Mouse (Mus musculus) thymus, postnatal 25 days (tissue): ENCODE data around the gene Dnajb14.
A peak's percentile ranks its signal among the peaks of the same experiment; 100 is the strongest.
"Not testable (repeated sequence)": the region's sequence is repeated elsewhere in the genome, so short reads cannot be mapped to it uniquely, and the experiment has no call there.

ENCODE experiments used
- DNase-seq: peaks from one replicate; pipeline ENCODE4 v3.0.0; 2022

The Dnajb14 gene

GRCm38 (mm10) chr3:137918932-137919311 is 51.4 kb downstream of the Dnajb14 start:
- DNase-seq = no peak

GRCm38 (mm10) chr3:137919398-137919797 is 51.9 kb downstream of the Dnajb14 start:
- DNase-seq = no peak

GRCm38 (mm10) chr3:137920594-137920993 is 53.1 kb downstream of the Dnajb14 start:
- DNase-seq = no peak

- DNase-seq = no peak
Observed at GRCm38 (mm10) chr3:137927010-137927409, 59.5 kb downstream of the Dnajb14 start.

GRCm38 (mm10) chr3:137929940-137930339 is 62.5 kb downstream of the Dnajb14 start:
- no peak for DNase-seq

GRCm38 (mm10) chr3:137932748-137933147 is 65.3 kb downstream of the Dnajb14 start:
- DNase-seq = no peak

- no peak for DNase-seq
Observed at GRCm38 (mm10) chr3:137933986-137934385, 66.5 kb downstream of the Dnajb14 start.

- DNase-seq = no peak
Observed at GRCm38 (mm10) chr3:137935570-137936525, 68.4 kb downstream of the Dnajb14 start.

- no peak for DNase-seq
Observed at GRCm38 (mm10) chr3:137936541-137936940, 69.1 kb downstream of the Dnajb14 start.

GRCm38 (mm10) chr3:137938608-137939007 is 71.1 kb downstream of the Dnajb14 start:
- DNase-seq = no peak

- no peak for DNase-seq
Observed at GRCm38 (mm10) chr3:137940757-137941156, 73.3 kb downstream of the Dnajb14 start.

- DNase-seq = no peak
Observed at GRCm38 (mm10) chr3:137941555-137941954, 74.1 kb downstream of the Dnajb14 start.

- no peak for DNase-seq
Observed at GRCm38 (mm10) chr3:137942098-137942622, 74.7 kb downstream of the Dnajb14 start.

- DNase-seq = no peak
Observed at GRCm38 (mm10) chr3:137943737-137944154, 76.3 kb downstream of the Dnajb14 start.

GRCm38 (mm10) chr3:137946827-137947226 is 79.4 kb downstream of the Dnajb14 start:
- no peak for DNase-seq

GRCm38 (mm10) chr3:137947525-137947924 is 80.0 kb downstream of the Dnajb14 start:
- no peak for DNase-seq

GRCm38 (mm10) chr3:137950191-137950885 is 82.9 kb downstream of the Dnajb14 start:
- no peak for DNase-seq

GRCm38 (mm10) chr3:137951302-137951701 is 83.8 kb downstream of the Dnajb14 start:
- not testable (repeated sequence) for DNase-seq

GRCm38 (mm10) chr3:137951819-137952218 is 84.3 kb downstream of the Dnajb14 start:
- DNase-seq = no peak

- no peak for DNase-seq
Observed at GRCm38 (mm10) chr3:137952225-137952913, 84.9 kb downstream of the Dnajb14 start.

GRCm38 (mm10) chr3:137952914-137953880 is 85.7 kb downstream of the Dnajb14 start:
- peak; percentile 50 for DNase-seq
